Mouse (Mus musculus) heart, postnatal 0 days (tissue): Measurements from ENCODE around the gene Pik3cd. TPM values are rescaled to one million over a fixed set of nuclear protein-coding genes. Genes with fewer than 3 reads are reported as not detected.
A peak's percentile ranks its signal among the peaks of the same experiment; 100 is the strongest.

Experiments
- ATAC-seq: fragments of 200-750 bp; cut with Nextera tagmentation; 2 replicates; pipeline ENCODE4 v1.8.0; 2017; ENCODE audit warnings: low read depth, moderate number of reproducible peaks, moderate library complexity; ENCODE audit not compliant: insufficient read depth
- DNase-seq: peaks from one replicate; pipeline ENCODE4 v3.0.0-alpha.2; 2016; ENCODE audit warnings: low spot score
- H3K27ac ChIP-seq: fragments of 300-500 bp; sonication (generic); 2 replicates; pipeline ENCODE4 v1.5.1; 2014; ENCODE audit warnings: low read depth, mild to moderate bottlenecking
- H3K27me3 ChIP-seq: fragments of 300-500 bp; sonication (generic); 2 replicates; pipeline ENCODE4 v1.6.1; 2014; ENCODE audit warnings: low read length, mixed read lengths; ENCODE audit not compliant: control insufficient read depth, insufficient read depth
- H3K36me3 ChIP-seq: fragments of 300-500 bp; sonication (generic); replicated peaks from 2 replicates; pipeline ENCODE4 v1.6.1; 2014; ENCODE audit warnings: low read length, mixed read lengths; ENCODE audit not compliant: control insufficient read depth, insufficient read depth
- H3K4me1 ChIP-seq: fragments of 300-500 bp; sonication (generic); 2 replicates; pipeline ENCODE4 v1.6.1; 2014; ENCODE audit warnings: antibody characterized with exemption; ENCODE audit not compliant: control insufficient read depth, insufficient read depth
- H3K4me2 ChIP-seq: fragments of 300-500 bp; sonication (generic); 2 replicates; pipeline ENCODE4 v1.6.1; 2014; ENCODE audit warnings: low read depth, mild to moderate bottlenecking, low read length, moderate library complexity
- H3K4me3 ChIP-seq: fragments of 300-500 bp; sonication (generic); 2 replicates; pipeline ENCODE4 v1.5.1; 2014; ENCODE audit warnings: low read depth, low read length
- H3K9ac ChIP-seq: fragments of 300-500 bp; sonication (generic); replicated peaks from 2 replicates; pipeline ENCODE4 v1.6.1; 2014; ENCODE audit warnings: low read depth, low read length, mixed read lengths
- H3K9me3 ChIP-seq: fragments of 300-500 bp; sonication (generic); replicated peaks from 2 replicates; pipeline ENCODE4 v1.6.1; 2016; ENCODE audit warnings: low read length; ENCODE audit not compliant: control insufficient read depth
- CTCF ChIP-seq: IDR thresholded peaks from 2 replicates; pipeline ENCODE4 v1.5.1; 2016; ENCODE audit warnings: antibody characterized with exemption, control low read depth, low read depth
- EP300 ChIP-seq: IDR thresholded peaks from 2 replicates; pipeline ENCODE4 v1.6.1; 2016; ENCODE audit warnings: antibody characterized with exemption, low read depth
- WGBS: fragments of 180-500 bp; shearing (Covaris S2); extraction: QIAGEN DNeasy Blood & Tissue Kit; methylation state at CpG from one replicate; pipeline ENCODE4 v1.1.7; 2014; 5-methylcytosine and 5-hydroxymethylcytosine counted together
- polyA plus RNA-seq: library from polyadenylated mRNA; unstranded; fragments of >200 nt; fragmentation: Nextera tagmentation; extraction: Ambion mirVana; gene quantifications from 2 replicates; pipeline ENCODE4 v1.2.1, GENCODE M21; 2015
- total RNA-seq: library from RNA; depleted of rRNA; stranded (reverse); fragments of >200 nt; gene quantifications from 2 replicates; pipeline ENCODE4 v1.2.3, GENCODE M21; 2014; ENCODE audit warnings: low replicate concordance

The Pik3cd gene
- total and polyA plus RNA-seq, 2 experiments from 2014 or later, result 1.3 to 14.8 TPM

DNA sequence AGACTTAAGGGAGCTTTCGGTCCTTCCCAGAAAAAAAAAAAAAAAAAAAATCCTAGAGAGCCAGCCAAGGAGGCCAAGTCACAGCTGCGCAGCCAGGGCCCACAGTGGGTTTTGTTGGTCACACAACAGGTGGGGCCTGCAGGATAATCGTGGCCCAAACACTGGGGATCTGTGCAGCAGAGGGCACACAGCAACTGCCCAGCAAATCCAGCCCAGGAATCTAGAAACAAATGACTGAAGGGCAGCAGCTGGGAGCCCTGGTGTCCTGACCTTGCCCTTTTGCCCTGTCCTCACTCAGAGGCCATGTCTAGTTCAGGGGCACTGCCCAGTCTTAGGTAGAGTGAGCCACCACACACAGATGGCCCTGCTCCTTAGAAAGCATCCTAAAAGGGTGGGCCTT is 29.9 kb upstream of the Pik3cd start:
- Histone ChIP-seq H3K27ac (peak overlapping the region; percentile 63), H3K9me3 (no peaks in the 10 kb centered on the region), H3K4me2 (no peak overlapping the region), H3K36me3 (peaks cover 35% of the 10 kb centered on the region), H3K4me3 (no peak overlapping the region), H3K9ac (no peak overlapping the region), H3K27me3 (no peaks in the 10 kb centered on the region), H3K4me1 (peaks cover 56% of the 10 kb centered on the region)
- DNase-seq, result no peak
- ATAC-seq, result no peak
- TF ChIP-seq CTCF, result no peak
- no peak for TF ChIP-seq EP300
- 96% methylated on average over 3 of the region's 3 CpGs for WGBS

GRCm38 (mm10) chr4:149730827-149731226 is 28.5 kb upstream of the Pik3cd start:
- H3K4me3 ChIP-seq, result no peak overlapping the region
- no peak for TF ChIP-seq EP300
- TF ChIP-seq CTCF, result no peak
- no peaks in the 10 kb centered on the region for H3K27me3 ChIP-seq
- ATAC-seq, result no peak
- WGBS, result 44% methylated on average over 7 of the region's 7 CpGs
- DNase-seq, result no peak
- peaks cover 48% of the 10 kb centered on the region for H3K36me3 ChIP-seq
- no peak overlapping the region for H3K4me2 ChIP-seq
- H3K9me3 ChIP-seq, result no peaks in the 10 kb centered on the region
- peak overlapping the region; percentile 41 for H3K27ac ChIP-seq
- H3K9ac ChIP-seq, result no peak overlapping the region
- H3K4me1 ChIP-seq, result peaks cover 42% of the 10 kb centered on the region

DNA sequence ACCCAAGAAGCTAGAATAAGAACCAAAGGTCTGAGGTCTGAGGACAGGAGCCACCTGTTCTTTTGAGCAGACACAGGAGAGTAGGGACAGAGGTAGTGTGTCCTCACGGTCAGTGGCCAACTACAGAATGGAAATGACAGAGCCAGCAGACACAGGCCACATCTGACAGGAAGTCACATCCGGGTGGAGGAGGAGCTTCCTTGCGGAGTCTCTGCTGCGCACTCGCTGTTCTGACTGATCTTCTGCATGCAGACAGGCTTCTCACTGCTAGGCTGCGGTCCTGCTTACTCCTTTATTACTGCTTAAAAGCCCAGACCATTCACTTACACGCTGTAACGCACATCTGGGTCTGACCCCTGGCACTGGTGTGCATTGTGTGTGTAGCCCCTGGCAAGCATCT is 26.4 kb upstream of the Pik3cd start:
- Histone ChIP-seq H3K9me3 (no peaks in the 10 kb centered on the region), H3K4me2 (no peak overlapping the region), H3K4me3 (no peak overlapping the region), H3K27me3 (no peaks in the 10 kb centered on the region), H3K36me3 (peaks cover 58% of the 10 kb centered on the region), H3K4me1 (peaks cover 25% of the 10 kb centered on the region), H3K27ac (no peak overlapping the region), H3K9ac (no peak overlapping the region; the same call in 1 of the 2 replicates)
- no peak for TF ChIP-seq CTCF
- TF ChIP-seq EP300, result no peak
- 72% methylated on average over 8 of the region's 8 CpGs for WGBS
- ATAC-seq (no peak), DNase-seq (no peak)

DNA sequence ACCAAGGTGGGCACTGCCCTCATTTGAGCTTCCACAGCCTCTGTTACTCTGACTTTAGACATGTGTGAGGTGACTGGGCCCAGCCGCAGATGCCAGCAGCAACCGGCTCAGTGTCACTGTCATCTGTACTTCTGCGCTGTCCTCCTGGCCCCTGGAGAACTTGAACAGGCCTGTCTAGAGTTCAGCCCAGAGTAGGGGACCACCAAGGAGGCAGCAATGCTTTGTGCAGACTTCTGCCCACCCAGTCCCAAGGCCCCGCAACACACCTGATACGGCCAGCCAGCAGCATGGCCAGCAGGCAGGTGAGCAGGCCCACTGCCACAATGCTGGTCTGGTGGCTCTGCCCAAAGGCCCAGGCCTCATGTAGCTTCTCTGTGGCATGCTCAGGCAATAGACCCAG is 25.3 kb upstream of the Pik3cd start:
- Histone ChIP-seq H3K9ac (no peak overlapping the region), H3K9me3 (no peaks in the 10 kb centered on the region), H3K4me2 (no peak overlapping the region), H3K36me3 (peaks cover 58% of the 10 kb centered on the region), H3K27me3 (no peaks in the 10 kb centered on the region), H3K27ac (no peak overlapping the region), H3K4me3 (no peak overlapping the region), H3K4me1 (peaks cover 17% of the 10 kb centered on the region; the same call in 1 of the 2 replicates)
- DNase-seq (no peak), ATAC-seq (no peak)
- 93% methylated on average over 5 of the region's 5 CpGs for WGBS
- TF ChIP-seq CTCF (no peak), EP300 (no peak)

DNA sequence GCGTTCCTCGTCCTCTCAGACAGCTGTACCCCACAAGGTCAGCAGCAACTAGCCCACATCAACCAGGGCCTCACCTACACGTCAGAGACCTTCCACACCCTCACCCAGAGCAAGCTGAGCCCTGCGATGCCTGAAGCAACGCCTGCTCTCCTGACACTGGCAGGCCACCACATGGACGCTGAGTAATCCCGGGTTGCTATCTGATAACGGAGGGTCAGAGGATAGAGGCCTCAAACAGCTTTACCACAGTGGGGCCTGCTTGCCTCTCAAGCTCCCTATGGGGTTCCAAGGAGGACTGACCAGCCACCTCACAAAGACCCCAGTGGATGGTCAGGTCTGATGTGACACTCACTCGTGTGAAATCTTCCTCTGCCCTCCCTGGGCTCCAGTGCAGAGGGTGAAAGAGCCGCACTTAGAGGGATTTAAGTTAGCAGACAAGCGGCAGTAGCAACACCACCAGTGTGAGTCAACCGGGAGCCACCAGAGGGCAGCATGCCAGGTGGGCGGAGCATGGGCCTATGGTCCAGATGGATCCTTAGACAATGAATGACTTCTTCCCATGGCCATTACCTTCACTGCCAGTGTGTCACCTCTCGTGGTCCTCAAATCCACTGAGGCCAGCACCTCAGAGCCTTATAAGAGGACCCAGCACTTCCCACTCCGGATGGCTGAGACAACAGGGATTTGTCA is 23.4 kb upstream of the Pik3cd start:
- no peaks in the 10 kb centered on the region for H3K9me3 ChIP-seq
- no peak overlapping the region for H3K4me3 ChIP-seq
- no peaks in the 10 kb centered on the region for H3K27me3 ChIP-seq
- H3K4me1 ChIP-seq, result peaks cover 4% of the 10 kb centered on the region; the same call in 1 of the 2 replicates
- H3K36me3 ChIP-seq, result peaks cover 63% of the 10 kb centered on the region
- H3K27ac ChIP-seq, result no peak overlapping the region
- DNase-seq (peak; percentile 48), ATAC-seq (no peak)
- TF ChIP-seq EP300, result no peak
- TF ChIP-seq CTCF, result peak; percentile 70
- H3K9ac ChIP-seq, result no peak overlapping the region
- H3K4me2 ChIP-seq, result no peak overlapping the region
- WGBS, result 46% methylated on average over 15 of the region's 15 CpGs

DNA sequence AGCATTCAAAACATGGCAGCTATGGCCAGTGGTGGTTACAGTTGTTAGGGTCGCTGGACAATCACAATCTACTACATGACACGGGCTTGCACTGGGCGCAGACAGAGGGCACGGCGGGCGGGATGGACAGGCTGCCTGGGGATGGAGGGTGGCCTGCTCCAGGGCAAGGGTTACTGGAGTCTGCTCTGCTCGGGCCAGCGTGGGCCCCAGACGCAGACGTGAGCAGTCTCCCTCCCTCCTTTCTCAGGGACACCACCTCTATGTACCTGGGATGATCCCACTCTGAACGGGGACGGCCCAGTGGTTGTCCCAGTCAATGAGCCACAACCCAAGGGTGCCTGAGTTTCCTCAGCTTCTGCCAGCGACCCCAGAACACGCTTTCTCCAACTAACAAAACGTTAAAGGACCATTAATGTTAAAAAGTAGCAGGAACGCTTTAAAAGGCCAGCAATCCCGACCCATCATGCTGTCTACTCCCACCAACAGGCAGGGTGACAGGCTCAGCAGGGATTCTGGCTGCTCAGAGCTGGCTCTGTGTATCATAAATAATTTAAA is 22.6 kb upstream of the Pik3cd start:
- no peak for TF ChIP-seq CTCF
- TF ChIP-seq EP300, result no peak
- DNase-seq (no peak), ATAC-seq (no peak)
- Histone ChIP-seq H3K4me1 (peaks cover 4% of the 10 kb centered on the region; the same call in 1 of the 2 replicates), H3K27me3 (no peaks in the 10 kb centered on the region), H3K4me3 (no peak overlapping the region), H3K36me3 (peaks cover 67% of the 10 kb centered on the region), H3K9me3 (no peaks in the 10 kb centered on the region), H3K27ac (no peak overlapping the region), H3K9ac (no peak overlapping the region), H3K4me2 (no peak overlapping the region)
- WGBS, result 90% methylated on average over 17 of the region's 17 CpGs
